Mouse (Mus musculus) ES-E14 (cell line): Measurements from ENCODE around the gene Trim28.

Experiments used
- ZC3H11A ChIP-seq: IDR thresholded peaks from 2 replicates; pipeline ENCODE4 v1.6.1; 2012; ENCODE audit warnings: low read depth, mild to moderate bottlenecking, inconsistent platforms, low read length, borderline replicate concordance
- ZNF384 ChIP-seq: IDR thresholded peaks from 2 replicates; pipeline ENCODE4 v1.6.1; 2012; ENCODE audit warnings: low read depth, low read length, inconsistent platforms

DNA sequence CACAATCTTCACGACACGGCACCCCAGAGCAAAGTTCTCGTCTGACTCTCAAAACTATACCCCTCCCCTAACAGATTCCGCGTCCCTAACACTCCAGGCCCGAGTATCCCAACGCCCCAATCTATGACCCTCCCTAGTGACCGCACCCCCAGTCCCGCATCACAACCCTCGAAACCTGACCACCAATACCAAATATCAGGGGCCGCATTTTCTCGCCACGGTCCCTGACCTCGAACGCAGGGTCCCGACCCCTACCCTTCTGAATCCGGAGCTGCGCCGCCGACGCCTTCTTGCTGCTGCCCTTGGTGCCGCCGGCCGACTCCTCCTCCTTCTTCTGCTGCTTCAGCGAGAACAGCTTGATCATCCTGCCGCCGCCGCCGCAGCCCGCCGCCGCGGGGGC, 38.5 kb downstream of the Trim28 start:
- TF ChIP-seq ZC3H11A (no peak), ZNF384 (no peak)
